Mouse (Mus musculus) R1 (cell line): Measurements from ENCODE around the gene Pde4d.

ENCODE experiments used
- DNase-seq: peaks from one replicate; pipeline ENCODE4 v3.0.0-alpha.2; 2018; ENCODE audit warnings: low read depth, low spot score

Pde4d gene

DNA sequence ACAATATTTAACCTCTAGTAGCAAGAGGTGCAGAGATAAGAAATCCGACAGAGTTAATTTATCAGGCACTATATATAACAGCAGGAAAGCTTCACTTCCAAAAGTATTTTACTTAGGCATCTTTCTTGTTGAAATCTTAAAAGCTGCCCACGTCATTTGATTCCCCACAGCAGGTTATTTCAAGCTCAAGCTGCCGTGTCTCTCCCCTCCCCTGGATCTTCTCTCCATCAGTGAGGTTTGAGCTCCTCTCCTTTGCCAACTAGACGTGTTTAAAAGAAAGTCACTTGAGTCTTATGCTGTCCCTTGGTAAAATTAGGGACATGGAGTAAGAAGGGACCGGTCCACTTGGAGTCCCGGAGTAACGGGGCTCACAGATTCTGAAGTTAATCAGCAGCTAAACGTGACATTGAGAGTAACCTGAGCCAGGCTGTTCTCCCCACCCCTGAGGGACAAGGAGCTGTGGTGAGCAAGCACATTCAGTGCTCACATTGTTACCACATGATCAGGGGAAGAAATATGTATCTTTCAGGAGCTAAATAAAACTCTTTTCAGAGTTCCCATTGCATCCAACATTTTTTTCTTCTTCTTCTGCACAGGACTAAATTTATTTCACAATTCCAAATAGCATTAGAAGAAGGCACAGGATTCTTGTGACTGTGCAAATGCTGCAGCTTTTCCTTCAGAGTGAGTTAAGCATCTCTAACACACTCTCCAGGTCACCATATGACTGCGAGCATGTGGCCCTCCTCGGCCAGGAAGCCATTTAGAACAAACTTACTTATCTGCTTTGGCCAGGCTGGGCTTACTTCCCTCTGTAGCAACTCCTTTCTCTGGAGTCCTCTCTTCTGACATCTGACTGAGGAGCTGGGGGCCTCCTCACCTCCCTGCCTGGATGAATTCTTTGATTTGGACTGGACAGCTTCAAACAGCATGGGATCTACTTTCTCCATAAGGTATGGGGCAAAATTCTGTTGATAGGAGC, at the start of gene Pde4d:
Pde4d (plus strand) TSS at position 833 of the 982 bp plus-strand sequence.
- no peak for DNase-seq

DNA sequence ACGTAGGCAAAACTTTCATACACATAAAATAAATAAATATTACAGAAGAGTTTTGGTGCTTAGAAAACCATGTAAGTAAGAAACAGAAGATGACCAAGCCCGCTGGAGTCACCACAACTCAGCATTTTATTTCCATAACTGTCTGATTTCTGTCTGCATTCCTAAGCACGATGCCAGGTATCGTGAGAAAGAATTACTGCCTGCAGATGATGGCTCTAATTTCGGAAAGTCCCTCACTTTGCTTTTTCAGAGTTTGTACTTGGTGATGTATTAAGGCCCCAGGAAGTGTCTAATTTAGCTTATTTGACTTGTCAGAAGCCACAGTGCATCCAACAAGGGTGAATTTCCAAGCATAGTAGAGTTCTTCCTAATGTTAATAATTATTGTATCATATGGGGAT, 46.6 kb upstream of the Pde4d start:
- DNase-seq: no peak

DNA sequence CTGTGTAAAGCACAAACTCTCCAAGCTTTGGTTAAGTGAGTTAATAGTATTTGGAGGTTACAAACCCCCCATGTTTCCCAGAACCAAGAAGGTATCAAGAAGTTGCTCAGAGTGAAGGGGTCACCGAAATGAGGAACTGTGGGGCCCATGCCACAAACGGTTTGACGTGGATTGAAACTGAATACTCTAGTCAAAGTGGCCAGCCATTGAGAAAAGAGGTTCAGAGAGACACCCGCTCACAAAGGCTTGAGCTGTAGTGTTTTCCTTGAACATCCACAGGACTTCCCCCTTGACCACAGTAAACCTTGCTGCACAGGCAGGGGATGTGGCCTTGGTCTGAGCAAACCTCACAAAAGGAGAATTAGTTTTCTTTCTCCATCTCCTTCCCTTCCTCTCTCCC, 45.4 kb upstream of the Pde4d start:
- no peak for DNase-seq

DNA sequence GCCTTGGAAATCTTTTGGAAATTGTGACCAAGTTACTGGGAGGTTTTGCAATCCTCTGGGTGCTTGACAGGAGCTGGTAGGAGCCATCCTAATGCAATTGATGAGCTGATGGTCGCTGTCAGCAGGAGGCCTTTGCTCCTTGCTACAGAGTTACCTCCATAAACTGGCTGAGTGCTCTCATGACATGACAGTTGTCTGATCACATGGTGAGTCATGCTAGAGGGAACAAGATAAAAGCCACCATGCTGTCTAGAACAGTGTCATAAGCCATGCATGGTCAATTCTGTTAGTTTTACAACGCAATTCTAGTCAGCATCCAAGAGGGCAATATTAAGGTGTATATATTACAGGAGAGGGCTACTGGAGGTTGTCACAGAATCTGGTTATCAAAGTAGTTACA, 34.3 kb upstream of the Pde4d start:
- DNase-seq: no peak

DNA sequence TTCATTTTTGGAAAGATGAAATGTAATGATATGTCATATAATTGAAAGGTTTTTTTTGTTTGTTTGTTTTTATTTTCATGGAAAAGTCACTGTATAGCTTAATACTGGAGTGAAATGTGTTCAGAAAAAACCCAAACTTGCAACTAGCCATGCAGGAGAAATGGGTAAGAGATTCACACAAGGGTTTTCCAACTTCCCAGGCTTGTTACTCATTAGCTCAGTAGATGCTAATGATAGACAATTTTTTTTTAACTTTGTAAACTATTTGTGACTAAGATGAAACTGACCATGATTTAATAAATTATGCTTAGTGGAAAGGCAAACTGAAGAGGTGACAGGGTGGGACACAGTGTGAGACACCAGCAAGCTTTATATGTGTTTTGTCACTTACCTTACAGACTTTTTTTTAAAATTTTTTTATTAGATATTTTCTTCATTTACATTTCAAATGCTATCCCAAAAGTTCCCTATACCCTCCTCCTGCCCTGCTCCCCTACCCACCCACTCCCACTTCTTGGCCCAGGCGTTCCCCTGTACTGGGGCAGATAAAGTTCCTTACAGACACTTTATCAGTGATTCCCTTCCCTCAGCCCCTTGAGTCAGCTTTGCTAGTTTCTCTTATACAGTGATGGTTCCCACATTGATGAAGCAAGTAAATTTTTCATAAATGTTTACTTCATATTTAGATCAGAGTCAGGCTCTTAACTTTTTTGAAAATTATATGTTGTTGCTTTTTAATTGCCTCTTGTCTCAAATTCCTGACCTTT, 30.8 kb upstream of the Pde4d start:
- DNase-seq: no peak

DNA sequence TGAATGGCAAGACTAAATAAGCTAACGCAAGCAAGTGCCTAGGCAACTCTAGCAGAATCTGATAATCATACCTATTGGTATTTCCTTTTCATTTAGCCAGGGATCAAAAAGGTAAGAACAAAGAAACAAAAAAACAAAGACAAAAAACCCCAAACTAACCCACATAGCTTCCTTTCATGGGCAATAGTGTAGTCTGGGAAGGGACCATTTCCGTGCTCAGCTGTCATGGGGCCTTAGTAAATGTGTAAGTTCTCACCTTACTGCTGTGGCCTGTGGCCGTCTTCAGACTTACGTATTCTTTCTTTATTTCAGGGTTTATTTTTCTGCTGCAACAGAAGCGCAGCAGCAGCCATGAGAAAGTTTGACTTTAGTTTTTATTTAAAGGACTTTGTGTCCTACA, 23.4 kb upstream of the Pde4d start:
- DNase-seq: no peak

DNA sequence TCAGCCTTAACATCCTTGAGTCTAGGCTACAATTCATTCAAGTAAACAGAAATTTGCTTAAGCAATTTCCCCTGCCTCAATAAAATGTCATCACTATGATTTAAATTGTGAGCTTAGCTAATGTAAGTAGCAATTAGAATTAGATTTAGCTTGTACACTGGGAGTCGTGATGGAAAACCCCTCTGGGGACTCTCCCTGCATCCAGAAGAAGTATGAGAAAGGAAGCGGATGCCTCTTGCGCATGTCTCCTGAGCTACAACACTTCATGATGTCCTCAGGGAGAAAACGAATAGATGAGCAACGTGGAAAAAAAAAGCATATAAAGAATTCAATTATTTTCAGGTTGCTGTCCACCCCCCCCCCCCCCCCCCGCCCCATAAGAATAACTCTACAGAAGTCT, 20.9 kb upstream of the Pde4d start:
- DNase-seq: no peak

DNA sequence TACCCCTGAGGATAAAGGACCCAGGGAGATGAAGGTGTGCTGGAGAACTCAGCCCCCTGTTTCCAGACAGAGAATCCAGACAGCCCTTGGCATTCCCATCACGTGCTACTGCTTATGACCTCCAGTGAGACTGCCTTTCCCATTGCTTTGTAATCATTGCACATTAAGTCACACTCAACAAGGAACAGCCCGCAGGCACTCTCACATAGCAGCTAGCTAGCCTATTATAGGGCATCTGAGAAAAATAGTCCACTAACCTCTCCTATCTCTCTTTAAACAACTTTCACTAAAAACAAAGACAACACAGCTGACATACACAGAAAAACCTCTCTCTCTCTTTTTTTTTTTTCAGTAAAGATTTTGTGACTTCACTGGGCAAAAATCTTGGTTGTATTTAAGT, 20.1 kb upstream of the Pde4d start:
- no peak for DNase-seq

DNA sequence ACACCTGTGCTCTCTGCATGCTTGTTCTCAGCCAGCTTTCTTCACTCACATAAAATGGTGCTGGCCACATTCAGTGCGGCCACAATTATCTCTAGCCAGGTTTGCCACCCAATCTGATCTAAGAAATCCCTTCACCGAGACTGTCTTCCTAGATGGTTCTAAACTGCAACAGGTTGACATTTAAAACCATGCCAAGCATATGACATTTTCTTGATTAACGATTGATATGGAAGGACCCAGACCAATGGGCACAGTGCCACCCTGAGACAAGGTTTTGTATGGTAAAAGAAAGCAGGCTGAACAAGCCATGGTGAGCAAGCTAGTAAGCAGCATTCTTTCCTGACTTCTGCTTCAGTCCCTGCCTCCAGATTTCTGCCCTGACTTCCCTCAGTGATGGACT, 18.0 kb upstream of the Pde4d start:
- no peak for DNase-seq

DNA sequence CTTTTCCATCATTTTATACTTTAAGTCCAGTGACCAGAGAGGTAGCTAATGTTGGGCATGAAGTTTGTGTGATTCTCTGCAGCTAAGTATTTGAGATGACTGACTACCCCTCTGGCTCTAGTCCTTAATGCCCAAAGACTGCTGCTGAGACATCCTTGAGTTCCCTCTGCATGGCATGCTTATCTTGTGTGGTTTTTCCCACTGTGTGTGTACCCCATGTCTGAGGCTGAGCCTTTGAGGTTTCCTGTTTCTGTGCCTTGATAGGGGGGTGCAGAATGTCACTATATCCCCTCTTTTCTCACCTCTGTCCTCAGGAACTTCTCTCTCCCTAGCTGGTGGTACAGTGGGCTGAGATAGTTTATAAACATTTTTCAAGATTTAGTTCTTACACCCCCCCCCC, 14.1 kb upstream of the Pde4d start:
- DNase-seq: no peak

DNA sequence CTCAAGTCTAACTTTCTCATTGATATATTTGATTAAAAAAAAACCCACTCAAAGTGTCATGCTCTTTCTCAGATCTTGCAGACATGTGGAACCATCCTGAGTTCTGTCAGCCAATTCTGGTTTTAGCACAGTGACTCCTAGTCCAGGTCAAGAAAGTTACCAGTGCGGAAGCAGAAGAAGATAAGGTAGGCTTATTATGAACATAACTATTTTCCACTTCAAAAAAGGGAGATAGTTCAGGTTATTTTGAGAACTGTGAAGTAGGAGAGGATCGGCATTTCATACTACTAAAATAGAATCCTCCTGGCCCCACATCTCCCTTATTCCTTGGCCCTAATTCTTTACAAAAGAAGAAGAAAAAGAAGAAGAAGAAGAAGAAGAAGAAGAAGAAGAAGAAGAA, 12.3 kb upstream of the Pde4d start:
- DNase-seq: no peak

DNA sequence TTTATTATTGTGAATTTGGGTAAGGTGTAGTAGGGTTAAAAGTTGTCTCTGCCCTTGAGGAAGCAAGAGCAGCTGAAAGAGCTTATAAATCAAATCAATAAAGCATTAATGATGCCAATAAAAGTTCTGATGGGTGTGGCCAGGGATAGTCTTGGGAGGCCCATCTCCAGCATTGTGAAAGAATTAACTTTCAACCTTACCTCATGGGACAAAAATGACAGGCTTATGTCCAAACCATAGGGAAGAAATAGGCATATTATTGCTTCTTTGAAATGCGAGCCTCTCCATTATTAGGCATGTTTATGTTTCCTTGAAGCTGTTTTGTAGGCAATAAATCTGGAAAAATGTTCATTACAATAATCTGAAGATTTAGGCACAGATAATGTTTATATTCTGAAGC, 10.7 kb upstream of the Pde4d start:
- no peak for DNase-seq

DNA sequence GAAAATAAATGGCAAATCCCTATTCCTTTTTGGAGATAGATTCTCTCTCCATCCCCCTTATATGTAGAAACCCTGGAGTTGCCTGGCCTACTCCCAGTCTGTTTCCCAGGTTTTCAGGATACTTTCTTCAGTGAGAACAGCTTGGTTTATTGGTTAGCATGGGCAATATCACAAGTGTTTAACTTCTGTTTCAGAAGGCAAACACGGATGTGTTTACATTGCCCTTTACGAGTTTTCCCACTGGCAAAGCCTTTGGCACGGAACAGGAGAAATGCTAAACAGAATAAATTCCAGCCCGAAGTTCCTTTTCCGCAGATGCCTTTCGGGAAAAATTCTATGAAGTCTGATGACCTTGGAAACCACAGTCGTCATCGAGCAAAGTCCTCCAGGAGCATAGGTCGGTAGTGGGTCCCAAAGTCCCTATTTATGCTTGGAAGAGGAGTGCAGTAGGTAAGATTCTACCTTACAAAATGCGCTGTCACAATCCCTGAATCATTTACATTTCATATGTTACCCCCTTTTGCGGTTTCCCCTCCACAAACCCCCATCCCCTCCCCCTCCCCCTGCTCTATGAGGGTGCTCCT, 1.3 kb upstream of the Pde4d start:
- DNase-seq: no peak

DNA sequence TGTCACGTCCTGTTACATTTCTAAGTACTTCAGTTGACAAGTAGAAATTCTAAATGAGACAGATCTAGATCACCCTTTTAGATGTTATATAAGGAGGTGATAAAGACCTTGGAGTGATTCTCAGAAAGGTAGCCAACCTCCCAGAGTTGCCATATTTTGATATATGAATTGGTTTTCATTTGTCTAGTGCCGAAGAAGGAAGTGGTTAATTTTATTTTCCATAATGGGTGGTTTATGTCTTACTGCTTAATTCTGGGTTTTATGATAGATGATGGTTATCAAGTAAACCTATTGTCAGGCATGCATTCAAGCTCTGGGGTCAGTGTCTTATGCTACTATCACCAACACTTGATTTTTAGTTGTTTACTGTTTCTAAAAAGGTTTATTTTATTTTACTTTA, 1.4 kb downstream of the Pde4d start:
- no peak for DNase-seq

DNA sequence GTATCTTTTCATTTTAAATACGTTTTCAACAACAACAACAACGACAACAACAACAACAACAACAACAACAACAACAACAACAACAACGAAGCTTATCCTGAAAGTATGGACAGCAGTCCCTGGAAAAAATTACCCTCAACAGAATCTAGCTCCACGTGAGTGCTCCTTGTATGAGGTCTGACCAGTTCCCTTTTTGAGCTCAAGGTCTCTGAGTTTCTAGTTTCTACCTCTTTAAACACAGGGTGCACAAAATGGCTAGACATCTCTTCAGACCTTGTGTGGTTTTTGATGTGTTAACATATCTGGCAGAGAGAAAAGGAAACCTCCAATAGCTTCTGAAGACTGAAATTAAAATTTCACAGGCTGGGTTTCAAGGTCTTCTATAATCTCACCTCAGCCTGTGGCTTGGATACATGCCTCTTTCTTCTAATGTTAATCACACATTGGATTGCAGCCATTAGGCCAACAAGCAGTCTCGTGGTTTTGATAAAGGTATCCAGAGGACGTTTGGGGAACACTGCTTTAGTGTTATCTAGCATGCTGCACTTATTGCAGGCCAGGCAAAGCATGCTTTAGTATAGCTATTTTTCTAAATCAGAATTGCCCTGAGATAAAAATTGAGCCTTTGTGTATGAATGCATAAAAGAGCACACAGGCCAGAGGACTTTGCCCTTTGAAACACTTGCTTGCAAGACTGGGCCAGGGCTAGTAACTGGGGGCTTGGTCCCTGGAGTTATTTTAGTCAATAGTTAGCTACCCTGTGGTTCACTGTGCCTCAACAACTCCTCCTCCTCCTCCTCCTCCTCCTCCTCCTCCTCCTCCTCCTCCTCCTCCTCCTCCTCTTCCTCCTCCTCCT, 3.5 kb downstream of the Pde4d start:
- no peak for DNase-seq

DNA sequence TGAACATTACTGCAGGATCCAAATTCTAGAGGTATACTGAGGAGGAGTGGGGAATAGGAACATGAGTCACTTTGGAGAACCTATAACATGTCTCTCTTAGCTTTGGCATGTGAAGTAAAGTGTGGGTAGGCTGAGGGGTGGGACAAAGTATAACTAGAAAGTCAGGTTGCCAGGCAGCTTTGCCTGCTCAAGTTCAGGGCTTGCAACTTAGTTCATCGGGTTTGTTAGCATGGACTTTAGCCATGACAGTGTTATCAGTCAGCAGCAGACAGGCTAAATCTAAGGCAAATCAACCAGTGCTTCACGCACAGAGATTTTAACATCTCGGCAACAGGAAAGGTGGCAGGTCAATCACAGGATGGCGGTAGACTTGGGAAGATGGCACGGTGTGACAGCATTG, 12.8 kb downstream of the Pde4d start:
- DNase-seq: no peak

DNA sequence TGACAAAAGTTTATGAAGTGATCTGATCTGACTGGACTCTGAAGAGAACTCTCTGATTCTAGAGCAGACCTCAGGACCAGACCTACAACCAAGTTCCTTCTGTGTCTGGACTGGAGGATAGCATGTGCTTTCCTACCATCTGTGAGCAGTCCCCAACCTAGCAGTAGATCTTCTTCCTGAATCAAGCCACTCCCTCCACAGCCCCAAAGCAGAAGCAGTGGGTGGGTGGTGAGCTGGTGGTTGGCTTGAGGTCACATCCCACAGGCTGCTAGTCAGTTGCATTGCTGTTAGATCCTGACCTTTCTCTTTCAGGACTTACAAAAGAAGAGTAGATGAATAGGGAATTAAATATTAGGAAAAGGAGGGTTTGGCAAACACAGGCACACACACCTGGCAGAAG, 16.0 kb downstream of the Pde4d start:
- DNase-seq: no peak

DNA sequence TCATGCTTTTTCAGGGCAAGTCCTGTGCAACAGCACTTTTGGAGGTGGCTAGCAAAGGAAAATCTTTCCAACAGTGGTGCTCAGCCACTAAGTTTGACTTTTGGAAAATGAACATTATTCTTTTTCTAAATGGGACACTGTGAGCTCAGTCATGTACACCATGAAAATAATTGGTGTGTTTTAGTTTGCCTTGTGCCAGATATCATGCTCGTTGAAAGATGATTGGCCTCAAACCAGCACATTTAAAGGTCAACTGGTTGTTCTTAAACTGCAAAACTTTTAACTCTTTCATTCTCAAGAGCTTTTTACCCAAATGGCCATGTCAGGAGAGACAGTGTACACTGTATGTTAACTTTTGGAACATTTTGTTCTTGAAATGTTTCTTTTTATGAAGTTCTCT, 17.3 kb downstream of the Pde4d start:
- DNase-seq: no peak

DNA sequence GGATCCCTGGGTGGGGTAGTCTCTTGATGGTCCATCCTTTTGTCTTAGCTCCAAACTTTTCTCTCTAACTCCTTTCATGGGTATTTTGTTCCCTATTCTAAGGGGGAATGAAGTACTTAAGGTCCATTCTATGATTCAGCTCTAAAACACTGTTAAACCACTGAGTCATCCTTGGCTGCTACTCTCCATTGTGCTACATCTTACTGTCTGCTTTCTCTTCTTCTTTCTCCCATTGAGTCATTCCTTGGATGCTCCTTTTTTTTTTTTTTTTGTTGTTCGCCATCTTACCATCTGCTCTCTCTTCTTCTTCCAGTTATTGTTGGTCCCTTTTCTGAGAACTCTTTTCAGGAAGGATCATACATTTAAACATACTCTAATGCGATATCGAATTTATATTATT, 30.7 kb downstream of the Pde4d start:
- no peak for DNase-seq

DNA sequence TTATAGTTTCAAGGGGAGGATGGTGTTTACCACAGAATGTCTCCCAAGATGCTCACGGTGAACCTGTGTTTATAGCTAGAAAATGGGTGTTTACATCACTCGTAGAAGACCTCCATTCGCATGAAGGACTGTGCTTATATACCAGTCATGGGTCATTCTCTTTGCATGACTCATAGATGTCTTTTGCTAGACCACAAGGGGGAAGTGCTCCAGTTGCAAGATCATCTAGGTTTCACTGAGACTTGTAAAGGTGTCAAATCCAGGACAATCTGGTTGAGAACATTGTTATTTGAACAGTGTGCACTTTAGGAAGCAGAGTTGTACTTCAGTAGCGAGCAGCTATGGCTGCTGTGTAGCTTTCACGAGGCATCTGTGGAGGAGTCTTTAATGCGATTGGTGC, 35.3 kb downstream of the Pde4d start:
- DNase-seq: no peak

DNA sequence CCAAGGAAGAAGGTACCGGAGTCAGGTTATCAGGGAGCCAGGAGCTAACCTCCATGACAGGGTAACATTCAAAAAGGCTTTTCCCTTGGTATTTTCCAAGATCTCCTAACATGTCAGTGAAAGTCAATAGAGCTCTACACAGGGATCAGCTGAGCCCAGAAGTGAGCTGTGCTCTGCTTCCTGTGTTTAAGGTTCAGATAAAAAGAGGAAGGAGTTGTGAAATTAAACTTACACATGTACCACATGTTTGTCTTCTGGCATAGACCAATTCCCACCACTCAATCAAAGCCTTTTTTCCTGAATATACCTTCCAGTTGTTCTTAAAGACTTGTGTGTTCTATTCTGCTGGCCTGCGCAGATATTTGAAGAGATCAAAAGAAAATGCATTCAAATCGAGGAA, 37.3 kb downstream of the Pde4d start:
- DNase-seq: no peak

DNA sequence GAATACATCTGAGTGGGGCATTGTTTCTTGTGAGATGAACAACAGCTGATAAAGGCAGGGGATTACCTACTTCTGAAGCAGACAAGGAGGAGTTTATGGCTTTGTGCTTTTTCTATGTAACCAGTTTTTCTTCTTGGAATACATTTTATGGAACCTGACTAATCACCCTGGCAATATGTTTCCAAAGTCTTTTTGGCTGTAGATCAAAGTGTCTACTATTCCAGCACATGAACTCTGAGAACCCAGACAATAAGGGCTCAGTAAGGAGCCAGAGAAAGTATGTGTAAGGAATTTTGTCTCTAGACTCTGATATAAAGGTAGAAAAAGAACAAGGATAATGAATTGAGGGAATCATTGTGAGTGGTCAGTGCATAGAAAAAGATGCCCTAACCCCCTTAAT, 40.1 kb downstream of the Pde4d start:
- no peak for DNase-seq
